Mouse (Mus musculus): ENCODE measurements around the gene Hist1h2bn.
"Not testable (repeated sequence)": the region's sequence is repeated elsewhere in the genome, so short reads cannot be mapped to it uniquely, and the experiment has no call there.

Hist1h2bn gene

GRCm38 (mm10) chr13:21727948-21728572 lies 25.9 kb upstream of the Hist1h2bn start:
- DNase-seq (ENCODE audit: low spot score), result no peak

GRCm38 (mm10) chr13:21729544-21729943 lies 24.4 kb upstream of the Hist1h2bn start:
- no peak for DNase-seq (ENCODE audit: low spot score)

- DNase-seq (ENCODE audit: low spot score), result no peak
These were observed 20.5 kb upstream of the Hist1h2bn start for GRCm38 (mm10) chr13:21733466-21733865.

GRCm38 (mm10) chr13:21734010-21734905 lies 19.7 kb upstream of the Hist1h2bn start:
- DNase-seq (ENCODE audit: low spot score), result peak; percentile 52

- peak; percentile 67 for DNase-seq (ENCODE audit: low spot score)
These were observed 18.8 kb upstream of the Hist1h2bn start, which contains the start of gene Hist1h4j for GRCm38 (mm10) chr13:21734906-21735767. Hist1h4j (plus strand) TSS chr13:21735064.

- no peak for DNase-seq (ENCODE audit: low spot score)
These were observed 8.9 kb upstream of the Hist1h2bn start for GRCm38 (mm10) chr13:21745006-21745405.

- no peak for DNase-seq (ENCODE audit: low spot score)
These were observed 4.3 kb upstream of the Hist1h2bn start for GRCm38 (mm10) chr13:21749387-21750158.

GRCm38 (mm10) chr13:21750159-21751017 lies 3.5 kb upstream of the Hist1h2bn start, which contains the start of gene Hist1h4k:
Hist1h4k (minus strand) TSS chr13:21750505.
- DNase-seq (ENCODE audit: low spot score), result peak; percentile 85

- no peak for DNase-seq (ENCODE audit: low spot score)
These were observed 2.5 kb upstream of the Hist1h2bn start for GRCm38 (mm10) chr13:21751417-21751816.

GRCm38 (mm10) chr13:21751827-21752226 lies 2.1 kb upstream of the Hist1h2bn start:
- no peak for DNase-seq (ENCODE audit: low spot score)

- no peak for DNase-seq (ENCODE audit: low spot score)
These were observed 1.6 kb upstream of the Hist1h2bn start for GRCm38 (mm10) chr13:21752356-21752755.

GRCm38 (mm10) chr13:21753051-21753523 lies 836 bp upstream of the Hist1h2bn start:
- no peak for DNase-seq (ENCODE audit: low spot score)

- not testable (repeated sequence) for DNase-seq (ENCODE audit: low spot score)
These were observed 525 bp downstream of the Hist1h2bn start for GRCm38 (mm10) chr13:21754294-21755001.

GRCm38 (mm10) chr13:21755707-21756106 lies 1.8 kb downstream of the Hist1h2bn start:
- no peak for DNase-seq (ENCODE audit: low spot score)

GRCm38 (mm10) chr13:21778814-21779766 lies 25.2 kb downstream of the Hist1h2bn start:
- DNase-seq (ENCODE audit: low spot score), result peak; percentile 40

GRCm38 (mm10) chr13:21779767-21780731 lies 26.1 kb downstream of the Hist1h2bn start, which contains the start of gene Hist1h1b:
Hist1h1b (minus strand) TSS chr13:21780625.
- peak; percentile 57 for DNase-seq (ENCODE audit: low spot score)

- no peak for DNase-seq (ENCODE audit: low spot score)
These were observed 27.2 kb downstream of the Hist1h2bn start for GRCm38 (mm10) chr13:21781021-21781555.

All from ovary, adult 18-20 months (tissue).